Mouse (Mus musculus): Measurements from ENCODE around the gene Kdm5b. TPM values are rescaled to one million over a fixed set of nuclear protein-coding genes. Genes with fewer than 3 reads are reported as not detected.

Gene Kdm5b
- polyA plus RNA-seq, 1 experiment from 2014 or later = 84.4 TPM

GRCm38 (mm10) chr1:134614988-134615387 lies 55.0 kb downstream of the Kdm5b start:
- no peak overlapping the region for H3K27ac ChIP-seq (ENCODE audit: low read depth, low read length)
- WGBS = 90% methylated on average over 2 of the region's 2 CpGs
- no peak overlapping the region for H3K4me2 ChIP-seq (ENCODE audit: low read depth, low read length, severe bottlenecking)
- no peaks in the 10 kb centered on the region for H3K4me1 ChIP-seq (replicated peaks; ENCODE audit: control insufficient read depth, insufficient read depth, low read length)
- peaks cover 24% of the 10 kb centered on the region; the same call in 1 of the 2 replicates for H3K36me3 ChIP-seq (ENCODE audit: control insufficient read depth, insufficient read depth, low read length)
- no peaks in the 10 kb centered on the region for H3K9me3 ChIP-seq (ENCODE audit: control insufficient read depth, low read length)
- DNase-seq (ENCODE audit: low spot score) (no peak), ATAC-seq (replicated peaks; ENCODE audit: low FRiP score) (no peak)
- H3K27me3 ChIP-seq (ENCODE audit: control insufficient read depth, insufficient read depth, low read length) = no peaks in the 10 kb centered on the region
- no peak overlapping the region for H3K4me3 ChIP-seq (ENCODE audit: low read depth, low read length)
- H3K9ac ChIP-seq (ENCODE audit: low read length) = no peak overlapping the region

- WGBS = 89% methylated on average over 9 of the region's 9 CpGs
- ATAC-seq (replicated peaks; ENCODE audit: low FRiP score) (no peak), DNase-seq (ENCODE audit: low spot score) (no peak)
- peaks cover 32% of the 10 kb centered on the region for H3K36me3 ChIP-seq (ENCODE audit: control insufficient read depth, insufficient read depth, low read length)
- H3K9me3 ChIP-seq (ENCODE audit: control insufficient read depth, low read length) = no peaks in the 10 kb centered on the region
- no peak overlapping the region for H3K9ac ChIP-seq (ENCODE audit: low read length)
- no peak overlapping the region for H3K4me3 ChIP-seq (ENCODE audit: low read depth, low read length)
- no peaks in the 10 kb centered on the region for H3K27me3 ChIP-seq (ENCODE audit: control insufficient read depth, insufficient read depth, low read length)
- H3K4me1 ChIP-seq (replicated peaks; ENCODE audit: control insufficient read depth, insufficient read depth, low read length) = no peaks in the 10 kb centered on the region
- no peak overlapping the region for H3K27ac ChIP-seq (ENCODE audit: low read depth, low read length)
- H3K4me2 ChIP-seq (ENCODE audit: low read depth, low read length, severe bottlenecking) = no peak overlapping the region
Measured at GRCm38 (mm10) chr1:134617656-134618055, 57.7 kb downstream of the Kdm5b start.

DNA sequence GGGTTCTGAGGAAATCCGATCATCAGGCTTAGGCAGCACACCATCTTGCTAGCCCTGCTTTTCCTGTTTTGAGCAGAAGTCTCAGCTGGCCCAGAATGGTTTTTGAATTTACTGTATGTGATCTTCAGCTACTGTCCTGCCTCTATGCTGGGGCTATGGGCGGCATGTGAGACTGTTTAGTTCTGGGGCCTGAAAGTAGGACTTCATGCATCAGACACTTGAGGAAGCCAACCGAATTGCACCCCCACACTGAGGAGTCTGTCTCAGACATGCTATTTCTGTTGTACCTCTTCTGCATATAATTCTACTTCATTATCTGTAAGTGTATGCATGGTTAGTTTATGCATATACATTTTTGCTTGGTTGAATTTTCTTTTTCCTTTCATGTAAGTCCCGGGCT lies 65.4 kb downstream of the Kdm5b start:
- Histone ChIP-seq H3K4me1 (replicated peaks; ENCODE audit: control insufficient read depth, insufficient read depth, low read length) (no peaks in the 10 kb centered on the region), H3K36me3 (ENCODE audit: control insufficient read depth, insufficient read depth, low read length) (peaks cover 21% of the 10 kb centered on the region), H3K4me3 (ENCODE audit: low read depth, low read length) (no peak overlapping the region), H3K9ac (ENCODE audit: low read length) (no peak overlapping the region), H3K4me2 (ENCODE audit: low read depth, low read length, severe bottlenecking) (no peak overlapping the region), H3K27me3 (ENCODE audit: control insufficient read depth, insufficient read depth, low read length) (no peaks in the 10 kb centered on the region), H3K27ac (ENCODE audit: low read depth, low read length) (no peak overlapping the region), H3K9me3 (ENCODE audit: control insufficient read depth, low read length) (no peaks in the 10 kb centered on the region)
- ATAC-seq (replicated peaks; ENCODE audit: low FRiP score) (no peak), DNase-seq (ENCODE audit: low spot score) (no peak)
- WGBS = 89% methylated on average over 4 of the region's 4 CpGs

- Histone ChIP-seq H3K9ac (ENCODE audit: low read length) (no peak overlapping the region), H3K36me3 (ENCODE audit: control insufficient read depth, insufficient read depth, low read length) (peaks cover 24% of the 10 kb centered on the region), H3K4me1 (replicated peaks; ENCODE audit: control insufficient read depth, insufficient read depth, low read length) (no peaks in the 10 kb centered on the region), H3K9me3 (ENCODE audit: control insufficient read depth, low read length) (no peaks in the 10 kb centered on the region), H3K4me3 (ENCODE audit: low read depth, low read length) (no peak overlapping the region), H3K27ac (ENCODE audit: low read depth, low read length) (no peak overlapping the region), H3K4me2 (ENCODE audit: low read depth, low read length, severe bottlenecking) (no peak overlapping the region), H3K27me3 (ENCODE audit: control insufficient read depth, insufficient read depth, low read length) (no peaks in the 10 kb centered on the region)
- no peak for DNase-seq (ENCODE audit: low spot score)
- ATAC-seq (replicated peaks; ENCODE audit: low FRiP score) = no peak
- WGBS = 95% methylated on average over 10 of the region's 10 CpGs
Measured at GRCm38 (mm10) chr1:134629455-134629854, 69.5 kb downstream of the Kdm5b start.

- H3K4me2 ChIP-seq (ENCODE audit: low read depth, low read length, severe bottlenecking) = no peak overlapping the region
- 81% methylated on average over 7 of the region's 7 CpGs for WGBS
- no peaks in the 10 kb centered on the region for H3K27me3 ChIP-seq (ENCODE audit: control insufficient read depth, insufficient read depth, low read length)
- ATAC-seq (replicated peaks; ENCODE audit: low FRiP score) (no peak), DNase-seq (ENCODE audit: low spot score) (no peak)
- H3K9ac ChIP-seq (ENCODE audit: low read length) = no peak overlapping the region
- H3K27ac ChIP-seq (ENCODE audit: low read depth, low read length) = no peak overlapping the region
- no peak overlapping the region for H3K4me3 ChIP-seq (ENCODE audit: low read depth, low read length)
- no peaks in the 10 kb centered on the region for H3K4me1 ChIP-seq (replicated peaks; ENCODE audit: control insufficient read depth, insufficient read depth, low read length)
- H3K9me3 ChIP-seq (ENCODE audit: control insufficient read depth, low read length) = no peaks in the 10 kb centered on the region
- H3K36me3 ChIP-seq (ENCODE audit: control insufficient read depth, insufficient read depth, low read length) = peaks cover 12% of the 10 kb centered on the region; the same call in 1 of the 2 replicates
Measured at GRCm38 (mm10) chr1:134634296-134634695, 74.3 kb downstream of the Kdm5b start.

- Histone ChIP-seq H3K4me3 (ENCODE audit: low read depth, low read length) (no peak overlapping the region), H3K4me2 (ENCODE audit: low read depth, low read length, severe bottlenecking) (no peak overlapping the region), H3K27me3 (ENCODE audit: control insufficient read depth, insufficient read depth, low read length) (no peaks in the 10 kb centered on the region; the same call in 1 of the 2 replicates), H3K27ac (ENCODE audit: low read depth, low read length) (no peak overlapping the region), H3K4me1 (replicated peaks; ENCODE audit: control insufficient read depth, insufficient read depth, low read length) (no peaks in the 10 kb centered on the region), H3K9ac (ENCODE audit: low read length) (no peak overlapping the region), H3K9me3 (ENCODE audit: control insufficient read depth, low read length) (no peaks in the 10 kb centered on the region), H3K36me3 (ENCODE audit: control insufficient read depth, insufficient read depth, low read length) (peaks cover 6% of the 10 kb centered on the region; the same call in 1 of the 2 replicates)
- 88% methylated on average over 3 of the region's 3 CpGs for WGBS
- ATAC-seq (replicated peaks; ENCODE audit: low FRiP score) (no peak), DNase-seq (ENCODE audit: low spot score) (no peak)
Measured at GRCm38 (mm10) chr1:134636245-134636644, 76.3 kb downstream of the Kdm5b start.

- 14% methylated on average over 3 of the region's 3 CpGs for WGBS
- ATAC-seq (replicated peaks; ENCODE audit: low FRiP score) = no peak
Measured at GRCm38 (mm10) chr1:134636684-134637083, 76.7 kb downstream of the Kdm5b start.

DNA sequence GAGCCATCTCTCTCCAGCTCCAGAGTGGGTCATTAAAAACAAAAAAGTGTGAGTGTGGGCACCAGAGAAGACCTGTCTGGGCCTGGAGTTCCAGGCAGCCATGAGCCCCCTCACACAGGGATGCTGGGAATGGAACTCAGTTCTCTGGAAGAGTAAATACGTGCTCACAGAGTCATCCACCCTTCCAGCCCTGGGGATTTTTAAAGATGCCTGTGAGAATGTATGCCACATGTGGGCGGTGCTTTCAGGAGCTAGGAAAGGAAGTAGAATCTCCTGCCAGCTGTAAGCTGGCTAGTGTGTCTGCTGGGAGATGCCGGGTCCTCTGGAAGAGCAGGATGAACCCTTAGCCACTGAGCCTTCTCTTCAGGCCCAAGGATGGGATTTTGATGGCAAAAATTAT lies 78.1 kb downstream of the Kdm5b start:
- H3K4me1 ChIP-seq (replicated peaks; ENCODE audit: control insufficient read depth, insufficient read depth, low read length) = no peaks in the 10 kb centered on the region
- no peaks in the 10 kb centered on the region for H3K9me3 ChIP-seq (ENCODE audit: control insufficient read depth, low read length)
- H3K9ac ChIP-seq (ENCODE audit: low read length) = no peak overlapping the region
- no peak overlapping the region for H3K4me3 ChIP-seq (ENCODE audit: low read depth, low read length)
- H3K27ac ChIP-seq (ENCODE audit: low read depth, low read length) = no peak overlapping the region
- WGBS = 50% methylated on average over 3 of the region's 3 CpGs
- no peaks in the 10 kb centered on the region for H3K36me3 ChIP-seq (ENCODE audit: control insufficient read depth, insufficient read depth, low read length)
- no peak overlapping the region for H3K4me2 ChIP-seq (ENCODE audit: low read depth, low read length, severe bottlenecking)
- H3K27me3 ChIP-seq (ENCODE audit: control insufficient read depth, insufficient read depth, low read length) = peaks cover 3% of the 10 kb centered on the region; the same call in 1 of the 2 replicates
- DNase-seq (ENCODE audit: low spot score) (peak; percentile 42), ATAC-seq (replicated peaks; ENCODE audit: low FRiP score) (no peak)

More at GRCm38 (mm10) chr1:134636684-134637083, 76.7 kb downstream of the Kdm5b start:
- Histone ChIP-seq H3K36me3 (ENCODE audit: control insufficient read depth, insufficient read depth, low read length) (peaks cover 6% of the 10 kb centered on the region; the same call in 1 of the 2 replicates), H3K4me2 (ENCODE audit: low read depth, low read length, severe bottlenecking) (no peak overlapping the region), H3K4me1 (replicated peaks; ENCODE audit: control insufficient read depth, insufficient read depth, low read length) (no peaks in the 10 kb centered on the region), H3K27me3 (ENCODE audit: control insufficient read depth, insufficient read depth, low read length) (no peaks in the 10 kb centered on the region; the same call in 1 of the 2 replicates), H3K27ac (ENCODE audit: low read depth, low read length) (no peak overlapping the region), H3K4me3 (ENCODE audit: low read depth, low read length) (no peak overlapping the region), H3K9ac (ENCODE audit: low read length) (no peak overlapping the region), H3K9me3 (ENCODE audit: control insufficient read depth, low read length) (no peaks in the 10 kb centered on the region)
- peak; percentile 51 for DNase-seq (ENCODE audit: low spot score)

- ATAC-seq (replicated peaks; ENCODE audit: low FRiP score) (no peak), DNase-seq (ENCODE audit: low spot score) (peak; percentile 71)
- 37% methylated on average over 7 of the region's 7 CpGs for WGBS
Measured at GRCm38 (mm10) chr1:134638522-134638921, 78.6 kb downstream of the Kdm5b start.

More at GRCm38 (mm10) chr1:134638522-134638921, 78.6 kb downstream of the Kdm5b start:
- Histone ChIP-seq H3K36me3 (ENCODE audit: control insufficient read depth, insufficient read depth, low read length) (no peaks in the 10 kb centered on the region), H3K4me2 (ENCODE audit: low read depth, low read length, severe bottlenecking) (no peak overlapping the region), H3K4me1 (replicated peaks; ENCODE audit: control insufficient read depth, insufficient read depth, low read length) (no peaks in the 10 kb centered on the region), H3K9ac (ENCODE audit: low read length) (no peak overlapping the region), H3K27me3 (ENCODE audit: control insufficient read depth, insufficient read depth, low read length) (peaks cover 5% of the 10 kb centered on the region; the same call in 1 of the 2 replicates), H3K27ac (ENCODE audit: low read depth, low read length) (no peak overlapping the region), H3K4me3 (ENCODE audit: low read depth, low read length) (no peak overlapping the region), H3K9me3 (ENCODE audit: control insufficient read depth, low read length) (no peaks in the 10 kb centered on the region)

Measured in forebrain, embryonic 11.5 days (tissue).